In genomic region chr11:94491749-94492099, GRCm38 (mm10) we compare ENCODE assay signal across 8 mouse cellular contexts. TPM values are rescaled to one million over a fixed set of nuclear protein-coding genes. Genes with fewer than 3 reads are reported as not detected.
A peak's percentile ranks its signal among the peaks of the same experiment; 100 is the strongest.
DNase-seq lines count a peak whose midpoint lies in the region; ATAC-seq lines count a peak whose summit lies in the region.
"Had no signal": no experiment of that assay in that cellular context is flagged by ENCODE, and none has a peak within 500 bp of the region (broad histone marks: within the 10 kb centered on the region; RNA-seq: fewer than 3 reads in every experiment).

No protein-coding gene starts in this region.

- H3K36me3 ChIP-seq in liver, embryonic 11.5 days (ENCODE audit: control insufficient read depth, insufficient read depth, low read length), result no peaks in the 10 kb centered on the region
- H3K36me3 ChIP-seq in forebrain, embryonic 15.5 days, result no peaks in the 10 kb centered on the region
- no peaks in the 10 kb centered on the region for H3K36me3 ChIP-seq in limb, embryonic 11.5 days (ENCODE audit: control insufficient read depth, insufficient read depth, low read length)
- no peaks in the 10 kb centered on the region for H3K36me3 ChIP-seq in stomach, embryonic 14.5 days (ENCODE audit: control insufficient read depth, insufficient read depth, low read length)

- H3K27me3 ChIP-seq in liver, embryonic 11.5 days (replicated peaks; ENCODE audit: control insufficient read depth, insufficient read depth, low read length), result peaks cover 49% of the 10 kb centered on the region
- H3K27me3 ChIP-seq in forebrain, embryonic 15.5 days, result no peaks in the 10 kb centered on the region
- no peaks in the 10 kb centered on the region; the same call in 1 of the 2 replicates for H3K27me3 ChIP-seq in limb, embryonic 11.5 days (ENCODE audit: control insufficient read depth, insufficient read depth, low read length)
- no peaks in the 10 kb centered on the region for H3K27me3 ChIP-seq in stomach, embryonic 14.5 days (ENCODE audit: control insufficient read depth, insufficient read depth, low read length)

- 47% methylated on average over 7 of the region's 7 CpGs for WGBS in liver, embryonic 11.5 days
- WGBS in forebrain, embryonic 15.5 days, result 69% methylated on average over 7 of the region's 7 CpGs
- 71% methylated on average over 7 of the region's 7 CpGs for WGBS in limb, embryonic 11.5 days
- WGBS in stomach, embryonic 14.5 days, result 70% methylated on average over 7 of the region's 7 CpGs

- H3K9me3 ChIP-seq in liver, embryonic 11.5 days (ENCODE audit: control insufficient read depth, low read length), result no peaks in the 10 kb centered on the region
- no peaks in the 10 kb centered on the region for H3K9me3 ChIP-seq in forebrain, embryonic 15.5 days
- H3K9me3 ChIP-seq in limb, embryonic 11.5 days (ENCODE audit: control insufficient read depth, low read length), result no peaks in the 10 kb centered on the region
- H3K9me3 ChIP-seq in stomach, embryonic 14.5 days (ENCODE audit: control insufficient read depth, low read depth, low read length), result no peaks in the 10 kb centered on the region

- no peak overlapping the region for H3K27ac ChIP-seq in liver, embryonic 11.5 days (ENCODE audit: low read depth, low read length)
- no peak overlapping the region for H3K27ac ChIP-seq in forebrain, embryonic 15.5 days (replicated peaks)
- H3K27ac ChIP-seq in limb, embryonic 11.5 days (replicated peaks; ENCODE audit: low read depth, low read length), result no peak overlapping the region
- H3K27ac ChIP-seq in stomach, embryonic 14.5 days (ENCODE audit: low read length), result no peak overlapping the region

- no peak overlapping the region for H3K9ac ChIP-seq in liver, embryonic 11.5 days (ENCODE audit: low read depth, low read length)
- H3K9ac ChIP-seq in forebrain, embryonic 15.5 days (replicated peaks), result peak overlapping the region; percentile 81; the same call in 1 of the 2 replicates
- peak overlapping the region; percentile 67; the same call in 1 of the 2 replicates for H3K9ac ChIP-seq in limb, embryonic 11.5 days (ENCODE audit: low read length)
- H3K9ac ChIP-seq in stomach, embryonic 14.5 days (replicated peaks; ENCODE audit: low read depth, low read length), result no peak overlapping the region

- no peak for DNase-seq in liver, embryonic 11.5 days (ENCODE audit: low spot score)
- no peak for DNase-seq in liver
- DNase-seq in limb, embryonic 11.5 days (ENCODE audit: low spot score), result no peak
- DNase-seq in kidney, postnatal 4 days, result no peak
- DNase-seq in thymus, adult 18-20 months, result no peak

- H3K4me2 ChIP-seq in liver, embryonic 11.5 days, result peak overlapping the region; percentile 71
- H3K4me2 ChIP-seq in forebrain, embryonic 15.5 days (replicated peaks), result peak overlapping the region; percentile 84
- H3K4me2 ChIP-seq in limb, embryonic 11.5 days (ENCODE audit: low read depth, severe bottlenecking), result peak overlapping the region; percentile 86
- peak overlapping the region; percentile 65 for H3K4me2 ChIP-seq in stomach, embryonic 14.5 days (replicated peaks; ENCODE audit: low read depth, low read length)

- no peaks in the 10 kb centered on the region; the same call in 1 of the 2 replicates for H3K4me1 ChIP-seq in liver, embryonic 11.5 days (replicated peaks; ENCODE audit: control insufficient read depth, insufficient read depth, low read length)
- H3K4me1 ChIP-seq in forebrain, embryonic 15.5 days, result peaks cover 7% of the 10 kb centered on the region
- H3K4me1 ChIP-seq in limb, embryonic 11.5 days (ENCODE audit: control insufficient read depth, insufficient read depth, low read length), result peaks cover 10% of the 10 kb centered on the region; the same call in 1 of the 2 replicates
- peaks cover 7% of the 10 kb centered on the region; the same call in 1 of the 2 replicates for H3K4me1 ChIP-seq in stomach, embryonic 14.5 days (ENCODE audit: control insufficient read depth, insufficient read depth, low read length)

- ATAC-seq in liver, embryonic 11.5 days (replicated peaks; ENCODE audit: low FRiP score), result no peak
- peak; percentile 1; the same call in 1 of the 2 replicates for ATAC-seq in forebrain, embryonic 15.5 days (replicated peaks)
- ATAC-seq in limb, embryonic 11.5 days (ENCODE audit: insufficient number of reproducible peaks, low FRiP score, low TSS enrichment, low read depth), result no peak
- ATAC-seq in stomach, embryonic 14.5 days (ENCODE audit: insufficient number of reproducible peaks, insufficient read depth, low FRiP score, low read depth), result no peak

- peak overlapping the region; percentile 50; the same call in 1 of the 2 replicates for H3K4me3 ChIP-seq in liver, embryonic 11.5 days (ENCODE audit: low read depth, low read length)
- H3K4me3 ChIP-seq in forebrain, embryonic 15.5 days, result peak overlapping the region; percentile 66
- peak overlapping the region; percentile 52 for H3K4me3 ChIP-seq in limb, embryonic 11.5 days (ENCODE audit: low read depth, low read length)
- peak overlapping the region; percentile 45; the same call in 1 of the 2 replicates for H3K4me3 ChIP-seq in stomach, embryonic 14.5 days (ENCODE audit: low read depth, low read length)

RNA-seq across cellular contexts. Expression of gene Spata20, which starts 5.7 kb away (rescaled TPM):
- not detected in 2 replicates for polyA plus RNA-seq in liver, embryonic 11.5 days (2014; fragmentation: Nextera tagmentation; extraction: Ambion mirVana)
- 0.38 and 0.86 TPM in 2 replicates for polyA plus RNA-seq in forebrain, embryonic 15.5 days (2015; fragmentation: Nextera tagmentation; extraction: Ambion mirVana)
- polyA plus RNA-seq in limb, embryonic 11.5 days (2014; fragmentation: Nextera tagmentation; extraction: Ambion mirVana), result not detected in 2 replicates
- polyA plus RNA-seq in stomach, embryonic 14.5 days (2014; fragmentation: Nextera tagmentation; extraction: Ambion mirVana), result 0.13 and 0.48 TPM in 2 replicates
- polyA plus RNA-seq: spleen, adult 2 months had no signal

RNA-seq across cellular contexts. Expression of gene Epn3, which starts 8.1 kb away (rescaled TPM):
- polyA plus RNA-seq in liver, embryonic 11.5 days (2014; fragmentation: Nextera tagmentation; extraction: Ambion mirVana), result 0.84 and 0.91 TPM in 2 replicates
- 0.66 and 0.75 TPM in 2 replicates for polyA plus RNA-seq in forebrain, embryonic 15.5 days (2015; fragmentation: Nextera tagmentation; extraction: Ambion mirVana)
- polyA plus RNA-seq in limb, embryonic 11.5 days (2014; fragmentation: Nextera tagmentation; extraction: Ambion mirVana), result 2.8 and 3.1 TPM in 2 replicates
- 7.5 and 11.1 TPM in 2 replicates for polyA plus RNA-seq in stomach, embryonic 14.5 days (2014; fragmentation: Nextera tagmentation; extraction: Ambion mirVana)

RNA-seq across cellular contexts. Expression of gene Cacna1g, which starts 17.7 kb away (rescaled TPM):
- 2.7 and 4.7 TPM in 2 replicates for polyA plus RNA-seq in liver, embryonic 11.5 days (2014; fragmentation: Nextera tagmentation; extraction: Ambion mirVana)
- 6.8 and 9.2 TPM in 2 replicates for polyA plus RNA-seq in forebrain, embryonic 15.5 days (2015; fragmentation: Nextera tagmentation; extraction: Ambion mirVana)
- polyA plus RNA-seq in limb, embryonic 11.5 days (2014; fragmentation: Nextera tagmentation; extraction: Ambion mirVana), result 21.0 and 24.3 TPM in 2 replicates
- 13.5 and 17.6 TPM in 2 replicates for polyA plus RNA-seq in stomach, embryonic 14.5 days (2014; fragmentation: Nextera tagmentation; extraction: Ambion mirVana)

RNA-seq across cellular contexts. Expression of gene Mycbpap, which starts 29.8 kb away (rescaled TPM):
- 0.84 and 1.1 TPM in 2 replicates for polyA plus RNA-seq in liver, embryonic 11.5 days (2014; fragmentation: Nextera tagmentation; extraction: Ambion mirVana)
- polyA plus RNA-seq in forebrain, embryonic 15.5 days (2015; fragmentation: Nextera tagmentation; extraction: Ambion mirVana), result 1.7 and 2.7 TPM in 2 replicates
- polyA plus RNA-seq in limb, embryonic 11.5 days (2014; fragmentation: Nextera tagmentation; extraction: Ambion mirVana), result 4.2 and 4.9 TPM in 2 replicates
- 1.6 and 2.1 TPM in 2 replicates for polyA plus RNA-seq in stomach, embryonic 14.5 days (2014; fragmentation: Nextera tagmentation; extraction: Ambion mirVana)

RNA-seq across cellular contexts. Expression of gene Rsad1, which starts 57.3 kb away (rescaled TPM):
- polyA plus RNA-seq in liver, embryonic 11.5 days (2014; fragmentation: Nextera tagmentation; extraction: Ambion mirVana), result 3.9 and 4.1 TPM in 2 replicates
- polyA plus RNA-seq in forebrain, embryonic 15.5 days (2015; fragmentation: Nextera tagmentation; extraction: Ambion mirVana), result 5.7 and 6.1 TPM in 2 replicates
- 3.1 and 4.1 TPM in 2 replicates for polyA plus RNA-seq in limb, embryonic 11.5 days (2014; fragmentation: Nextera tagmentation; extraction: Ambion mirVana)
- 3.1 and 3.4 TPM in 2 replicates for polyA plus RNA-seq in stomach, embryonic 14.5 days (2014; fragmentation: Nextera tagmentation; extraction: Ambion mirVana)

Comparison
In these comparisons a context has a peak if more than half of its experiments do, and no peak if none do; other contexts are left out.
1. H3K9ac ChIP-seq: peak in forebrain, embryonic 15.5 days (single experiment) and limb, embryonic 11.5 days (single experiment); none in liver, embryonic 11.5 days (single experiment) and stomach, embryonic 14.5 days (single experiment).
2. Peak in every context shown above with its lines, with median percentiles within 50 percentile points of each other: H3K4me2 ChIP-seq and H3K4me3 ChIP-seq.